Mouse (Mus musculus) frontal cortex, postnatal 14 days (tissue): ENCODE data around the gene Bdh1.
A peak's percentile ranks its signal among the peaks of the same experiment; 100 is the strongest.

Source experiments
- DNase-seq, 2 experiments: peaks; one replicate each; pipeline ENCODE4 v3.0.0; 2022; ENCODE audit warnings: low spot score in 2 of 2

The Bdh1 gene

GRCm38 (mm10) chr16:31428675-31429470 is 6.8 kb downstream of the Bdh1 start:
- DNase-seq: peak; percentile 79 to 83

DNA sequence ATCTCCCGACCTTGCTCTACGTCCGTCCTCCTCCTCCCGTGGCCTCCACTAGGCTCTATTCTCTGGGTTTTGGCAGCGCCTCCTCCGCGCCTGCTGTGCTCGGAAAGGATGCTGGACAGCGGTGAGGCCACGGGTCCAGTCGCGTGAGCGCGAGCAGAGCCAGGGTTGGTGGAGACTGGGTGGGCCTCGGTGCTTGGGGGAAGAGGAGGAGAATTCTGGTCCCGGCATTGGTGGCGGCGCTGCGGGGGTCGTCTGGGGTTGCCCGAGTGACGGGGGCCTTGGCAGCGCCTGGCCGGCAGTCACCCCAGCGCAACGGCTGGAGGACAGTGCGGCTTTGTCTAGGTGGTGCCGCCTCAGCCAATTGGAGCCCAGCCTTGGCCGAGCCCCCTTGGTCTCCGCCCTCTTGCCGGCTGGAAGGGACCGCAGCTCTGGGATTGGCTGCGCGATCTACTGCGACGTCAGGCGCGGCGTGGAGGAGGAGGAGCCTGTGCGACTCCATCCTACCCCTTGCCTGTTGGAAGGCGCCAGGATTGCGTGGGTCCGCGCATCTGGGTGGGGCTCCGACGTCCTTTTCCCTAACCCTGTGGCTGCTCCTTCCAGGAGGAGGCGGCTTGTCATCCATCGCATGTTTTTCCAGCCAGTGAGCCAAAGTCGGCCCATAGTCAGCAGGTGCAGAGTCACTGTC is 7.5 kb downstream of the Bdh1 start:
- DNase-seq: peak; percentile 94 to 96

- no peak for DNase-seq
These were observed 11.5 kb downstream of the Bdh1 start for GRCm38 (mm10) chr16:31433466-31434110.

GRCm38 (mm10) chr16:31435146-31435545 is 13.1 kb downstream of the Bdh1 start:
- DNase-seq: no peak

DNA sequence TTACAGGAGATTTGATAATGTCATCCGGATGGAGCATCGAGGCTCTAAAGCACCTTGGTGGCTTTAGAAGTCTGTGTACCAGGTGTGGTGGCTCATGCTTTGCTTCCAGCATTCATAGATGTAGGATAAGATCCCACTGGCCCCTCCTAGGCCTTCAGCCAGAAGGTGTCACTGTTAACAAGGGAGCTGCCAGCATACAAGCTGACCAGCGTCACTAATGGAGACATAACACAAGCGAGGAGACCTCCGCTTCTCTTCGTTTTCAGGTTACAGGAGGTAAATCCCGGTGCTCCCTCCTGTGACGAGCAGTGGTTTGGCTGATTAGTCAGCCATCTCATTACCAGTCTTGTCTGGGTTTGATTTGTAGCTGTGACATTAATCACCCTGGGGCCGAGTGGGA is 14.0 kb downstream of the Bdh1 start:
- DNase-seq: no peak

- no peak for DNase-seq
These were observed 15.3 kb downstream of the Bdh1 start for GRCm38 (mm10) chr16:31437358-31437757.

DNA sequence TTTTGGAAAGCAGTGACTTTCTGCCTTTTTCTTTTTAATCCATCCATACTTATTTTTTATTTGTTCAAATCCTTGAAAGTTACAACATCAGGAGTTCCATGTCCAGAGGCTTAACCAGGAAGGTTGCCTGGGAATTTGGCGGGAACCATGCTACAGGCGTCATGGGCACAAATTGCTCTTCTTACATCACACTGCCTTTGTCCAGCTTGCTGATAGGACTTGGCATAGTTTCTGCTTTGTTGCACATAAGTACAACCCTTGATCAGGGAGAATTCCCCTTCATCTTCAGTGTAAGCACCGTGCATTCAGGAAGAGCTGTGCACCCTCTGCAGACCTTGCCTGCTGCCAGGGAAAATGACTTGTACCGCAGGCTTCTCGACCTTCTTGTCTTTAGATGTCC is 17.4 kb downstream of the Bdh1 start:
- no peak for DNase-seq

- DNase-seq: no peak
These were observed 18.0 kb downstream of the Bdh1 start for GRCm38 (mm10) chr16:31440046-31440445.

GRCm38 (mm10) chr16:31444521-31444920 is 22.4 kb downstream of the Bdh1 start:
- no peak for DNase-seq

GRCm38 (mm10) chr16:31446067-31446853 is 24.2 kb downstream of the Bdh1 start:
- no peak for DNase-seq

DNA sequence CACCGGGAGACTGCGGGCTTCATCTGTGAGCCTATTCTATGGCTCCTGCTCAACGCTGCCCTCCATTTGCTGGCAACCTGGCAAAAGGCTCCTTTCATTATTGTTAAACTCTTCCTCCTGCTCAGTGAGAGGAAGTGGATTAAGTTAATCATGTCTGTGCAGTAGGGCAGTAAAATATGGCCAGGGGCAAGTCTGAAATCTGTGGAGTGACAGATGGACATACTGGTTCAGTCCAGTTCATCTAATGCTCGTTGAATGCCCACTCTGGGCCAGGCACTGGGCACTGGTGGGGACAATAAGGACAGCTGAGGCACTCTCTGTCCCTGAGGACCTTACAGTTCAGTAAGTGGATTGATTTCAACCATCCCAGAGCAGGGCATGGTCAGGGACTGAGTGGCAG is 27.9 kb downstream of the Bdh1 start:
- DNase-seq: no peak

- no peak for DNase-seq
These were observed 29.2 kb downstream of the Bdh1 start for GRCm38 (mm10) chr16:31451235-31451634.

DNA sequence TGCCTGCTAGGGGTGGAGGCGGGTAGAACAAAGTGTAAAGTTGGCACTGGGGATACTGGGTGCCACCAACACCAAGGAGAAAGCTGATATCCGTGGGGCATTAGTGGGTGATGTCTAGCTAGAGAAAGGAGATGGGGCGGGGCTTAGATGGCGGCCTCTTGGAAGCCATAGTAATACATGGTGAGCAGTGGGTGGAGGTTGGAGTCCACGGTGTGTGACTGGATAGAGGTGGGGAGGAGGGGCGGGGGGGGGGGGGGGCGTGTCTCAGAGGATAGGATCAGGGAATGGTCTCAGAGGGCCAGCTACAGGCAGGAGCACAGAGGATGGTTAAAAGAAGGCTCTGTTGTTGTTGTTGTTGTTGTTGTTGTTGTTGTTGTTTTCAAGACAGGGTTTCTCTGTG is 30.4 kb downstream of the Bdh1 start:
- DNase-seq: no peak

- no peak for DNase-seq
These were observed 31.9 kb downstream of the Bdh1 start for GRCm38 (mm10) chr16:31454013-31454412.

DNA sequence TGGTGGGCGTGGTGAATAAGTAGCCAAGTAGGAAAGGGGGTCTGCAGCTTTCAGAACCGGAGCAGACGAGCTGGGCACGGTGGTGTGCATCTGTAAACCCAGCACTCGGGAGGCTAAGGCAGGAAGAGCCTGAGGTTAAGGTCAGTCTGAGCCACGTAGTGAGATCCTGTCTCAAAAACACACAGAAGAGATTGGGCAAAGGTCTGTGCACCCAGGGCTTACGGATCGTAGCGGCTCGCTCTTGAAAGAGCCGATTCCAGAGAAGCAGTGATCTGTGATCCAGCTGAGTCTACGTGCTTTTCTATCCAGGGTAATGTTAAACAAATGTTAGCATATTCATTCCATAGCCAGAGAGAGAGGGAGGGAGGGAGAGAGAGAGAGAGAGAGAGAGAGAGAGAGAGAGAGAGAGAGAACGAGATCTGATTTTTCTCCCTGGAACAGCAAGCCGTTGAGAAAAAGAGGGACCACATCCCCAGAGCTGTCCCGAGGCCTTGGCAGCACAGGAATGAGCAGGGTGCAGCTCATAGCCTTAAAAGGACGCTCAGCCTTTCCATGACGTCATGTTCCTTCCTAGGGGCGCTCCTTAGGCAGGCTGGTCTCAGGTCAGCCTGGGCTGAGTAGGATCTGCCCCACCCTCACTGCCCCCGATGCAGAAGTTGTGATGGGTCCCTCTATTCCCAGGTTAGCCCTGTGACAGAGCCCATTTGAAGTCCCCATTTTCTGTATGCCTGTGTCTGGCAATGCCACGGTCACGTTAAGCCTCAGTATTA is 33.4 kb downstream of the Bdh1 start:
- no peak for DNase-seq

DNA sequence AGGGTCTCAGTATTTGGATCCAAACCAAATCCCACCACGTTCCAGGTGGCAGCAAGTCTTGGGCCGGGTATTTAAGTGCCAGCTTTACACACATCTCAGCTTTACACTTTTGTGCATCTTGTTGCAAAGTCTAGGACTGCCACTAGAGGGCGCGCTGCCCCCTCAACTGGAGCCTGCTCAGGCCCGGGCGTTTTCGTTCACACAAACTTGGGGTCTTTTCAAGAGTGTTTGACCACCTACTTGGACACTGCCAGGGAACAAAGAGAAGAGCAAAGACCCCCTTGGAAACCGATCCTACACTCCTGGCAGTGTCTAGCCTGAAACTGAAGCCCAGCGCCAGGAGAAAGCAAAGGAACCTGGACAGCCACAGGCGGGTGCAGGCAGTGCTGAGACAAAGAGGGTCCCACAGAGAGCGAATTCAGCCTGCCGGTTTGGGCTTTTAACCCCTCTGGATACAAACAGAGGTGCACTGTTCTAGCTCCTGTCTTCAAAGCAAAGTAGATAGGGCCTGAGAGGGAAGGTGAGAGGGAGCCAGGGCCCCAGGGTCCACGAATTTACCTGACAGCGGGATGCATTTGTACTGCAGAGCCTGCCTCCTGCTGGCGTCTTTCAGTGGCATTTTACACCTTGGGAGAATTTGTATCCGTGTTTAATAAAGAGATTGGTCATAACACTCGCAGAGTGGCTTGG is 36.3 kb downstream of the Bdh1 start:
- DNase-seq: peak in 1 of 2 experiments; percentile 86

DNA sequence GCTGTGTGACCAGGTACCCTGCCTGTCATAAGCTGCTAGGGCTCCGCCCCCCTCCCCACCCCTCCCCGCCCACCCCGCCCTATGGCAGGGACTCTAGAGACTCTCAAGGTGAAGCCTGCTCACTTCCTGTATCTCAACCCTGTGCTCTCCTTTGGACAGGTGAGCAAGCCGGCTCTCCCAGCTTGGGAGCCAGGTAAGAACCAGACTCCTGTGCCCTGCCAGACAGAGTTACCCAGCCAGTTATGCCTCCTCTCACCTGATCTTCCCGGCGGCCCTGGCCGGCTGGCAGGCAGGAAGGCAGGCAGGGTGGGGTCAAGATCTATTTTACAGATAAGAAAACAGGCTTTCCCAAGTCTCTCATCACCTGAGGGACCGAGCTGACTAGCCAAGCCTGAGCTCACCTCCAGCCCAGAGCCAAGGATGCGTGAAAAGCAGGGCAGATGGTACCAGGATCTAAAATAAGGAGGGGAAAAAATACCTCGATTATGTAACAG is 37.9 kb downstream of the Bdh1 start:
- no peak for DNase-seq

DNA sequence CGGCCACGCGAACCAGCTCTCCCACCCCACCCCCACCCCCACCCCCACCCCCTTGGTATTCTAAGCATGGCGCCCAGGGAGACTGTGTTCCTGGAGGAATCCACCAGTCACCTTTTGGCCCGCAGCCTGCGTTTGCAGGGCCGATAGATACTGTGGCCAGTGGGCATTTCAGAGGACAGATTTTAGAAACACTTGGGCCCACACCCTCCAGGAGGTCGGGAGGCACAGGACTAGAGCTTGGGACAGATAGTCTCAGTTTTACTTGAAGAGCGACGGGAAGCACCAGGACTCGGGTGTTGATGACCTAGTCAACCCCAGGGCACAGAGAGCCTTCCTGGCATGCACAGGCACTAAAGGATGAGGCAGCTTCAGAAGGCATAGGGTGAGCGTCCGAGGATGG is 38.4 kb downstream of the Bdh1 start:
- no peak for DNase-seq

DNA sequence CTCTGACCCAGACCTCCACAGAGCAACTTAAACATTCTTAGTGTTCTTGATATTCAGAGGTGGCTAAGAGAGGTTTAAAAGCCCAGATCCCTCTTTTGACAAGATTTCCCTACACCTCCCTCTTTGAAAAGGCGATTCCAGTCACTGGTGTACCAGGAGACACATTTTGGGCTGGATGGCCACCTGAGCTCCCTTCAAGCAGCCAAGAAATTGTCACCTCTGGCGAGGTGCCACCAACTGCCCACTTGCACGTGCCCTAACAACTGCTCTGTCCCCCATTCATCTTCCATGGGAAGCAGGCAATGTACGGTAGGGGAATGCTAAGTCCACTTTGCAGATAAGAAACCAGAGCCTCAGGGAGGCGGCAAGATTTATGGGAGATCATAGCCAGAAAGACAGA is 39.0 kb downstream of the Bdh1 start:
- DNase-seq: no peak

DNA sequence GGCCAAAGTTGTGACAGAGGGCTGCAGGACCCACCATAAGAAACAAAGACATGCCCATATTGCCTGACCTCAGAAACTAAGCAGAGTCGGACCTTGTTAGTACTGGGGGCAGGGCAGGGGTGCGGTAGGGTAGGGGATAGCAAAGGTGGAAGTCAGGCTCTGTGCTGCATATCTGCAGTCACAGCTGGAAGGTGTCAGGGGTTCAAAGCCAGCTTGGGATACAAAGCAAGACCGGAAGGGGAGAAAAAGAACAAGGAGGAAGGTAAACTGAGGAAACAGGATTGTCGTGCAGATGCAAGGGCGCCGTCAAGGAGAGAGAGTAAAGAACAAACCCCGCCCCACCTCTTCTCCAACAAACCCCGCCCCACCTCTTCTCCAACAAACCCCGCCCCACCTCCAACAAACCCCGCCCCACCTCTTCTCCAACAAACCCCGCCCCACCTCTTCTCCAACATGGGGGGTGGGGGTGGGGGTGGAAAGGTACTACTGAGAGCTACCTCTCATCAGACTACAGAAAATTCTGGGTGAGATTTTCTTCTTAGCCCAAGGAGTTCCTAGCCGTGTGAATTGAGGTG is 40.1 kb downstream of the Bdh1 start:
- no peak for DNase-seq
